Mouse (Mus musculus): ENCODE data around the gene Mcrip2. TPM values are rescaled to one million over a fixed set of nuclear protein-coding genes. Genes with fewer than 3 reads are reported as not detected.
A peak's percentile ranks its signal among the peaks of the same experiment; 100 is the strongest.

Mcrip2 gene
- polyA plus RNA-seq, 1 experiment from 2014 or later, result 17.3 TPM

DNA sequence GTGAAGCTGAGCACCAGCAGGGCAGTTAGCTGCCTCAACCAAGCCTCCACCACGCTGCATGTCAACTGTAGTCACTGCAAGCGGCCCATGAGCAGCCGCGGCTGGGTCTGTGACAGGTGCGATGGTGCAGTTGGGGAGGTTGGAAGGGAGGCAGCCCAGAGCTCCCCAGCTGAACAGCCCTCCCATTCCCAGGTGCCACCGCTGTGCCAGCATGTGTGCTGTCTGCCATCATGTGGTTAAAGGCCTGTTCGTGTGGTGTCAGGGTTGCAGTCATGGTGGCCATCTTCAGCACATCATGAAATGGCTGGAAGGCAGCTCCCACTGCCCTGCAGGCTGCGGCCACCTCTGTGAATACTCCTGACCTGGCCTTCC is 40.4 kb downstream of the Mcrip2 start:
- no peak for ATAC-seq
- Histone ChIP-seq H3K27ac (ENCODE audit: low read length) (peak overlapping the region; percentile 93), H3K27me3 (replicated peaks; ENCODE audit: control insufficient read depth, insufficient read depth, low read length) (no peaks in the 10 kb centered on the region), H3K36me3 (ENCODE audit: control insufficient read depth, insufficient read depth) (peaks cover 20% of the 10 kb centered on the region), H3K9me3 (ENCODE audit: control insufficient read depth, low read length) (no peaks in the 10 kb centered on the region), H3K9ac (replicated peaks; ENCODE audit: low read depth, low read length) (peak overlapping the region; percentile 80), H3K4me1 (replicated peaks; ENCODE audit: control insufficient read depth, insufficient read depth, low read length) (peaks cover 76% of the 10 kb centered on the region), H3K4me2 (ENCODE audit: low read length) (peak overlapping the region; percentile 93), H3K4me3 (replicated peaks; ENCODE audit: low read length) (peak overlapping the region; percentile 66)
- WGBS, result 85% methylated on average over 8 of the region's 8 CpGs

DNA sequence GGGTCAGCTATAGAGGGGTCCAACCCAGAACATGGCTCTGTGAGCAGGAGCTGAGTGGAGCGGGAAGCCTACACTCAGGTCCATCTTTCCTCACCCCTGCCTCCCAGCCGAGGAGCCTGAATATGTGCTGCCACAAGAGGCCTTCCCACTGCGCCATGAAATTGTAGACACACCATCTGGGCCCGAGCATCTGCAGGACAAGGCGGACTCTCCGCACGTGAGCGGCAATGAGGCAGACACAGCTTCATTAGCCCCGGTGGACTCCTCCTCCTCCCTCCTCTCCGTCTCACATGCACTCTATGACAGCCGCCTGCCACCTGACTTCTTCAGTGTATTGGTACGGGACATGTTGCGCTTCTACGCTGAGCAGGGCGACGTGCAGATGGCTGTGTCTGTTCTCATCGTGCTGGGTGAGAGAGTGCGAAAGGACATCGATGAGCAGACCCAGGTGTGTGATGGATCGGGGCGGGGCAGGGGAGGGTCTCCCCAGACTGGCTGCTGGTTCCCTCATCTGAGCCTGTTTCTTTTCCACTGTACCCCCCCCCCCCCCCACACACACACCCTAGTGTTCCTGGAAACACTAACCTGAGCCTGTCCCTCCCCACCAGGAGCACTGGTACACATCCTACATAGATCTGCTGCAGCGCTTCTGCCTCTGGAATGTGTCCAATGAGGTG is 40.9 kb downstream of the Mcrip2 start:
- Histone ChIP-seq H3K36me3 (ENCODE audit: control insufficient read depth, insufficient read depth) (peaks cover 20% of the 10 kb centered on the region), H3K27me3 (replicated peaks; ENCODE audit: control insufficient read depth, insufficient read depth, low read length) (no peaks in the 10 kb centered on the region), H3K4me1 (replicated peaks; ENCODE audit: control insufficient read depth, insufficient read depth, low read length) (peaks cover 76% of the 10 kb centered on the region), H3K4me3 (replicated peaks; ENCODE audit: low read length) (no peak overlapping the region), H3K9me3 (ENCODE audit: control insufficient read depth, low read length) (no peaks in the 10 kb centered on the region), H3K4me2 (ENCODE audit: low read length) (no peak overlapping the region), H3K27ac (ENCODE audit: low read length) (no peak overlapping the region), H3K9ac (replicated peaks; ENCODE audit: low read depth, low read length) (no peak overlapping the region)
- no peak for ATAC-seq
- WGBS, result 92% methylated on average over 22 of the region's 22 CpGs

DNA sequence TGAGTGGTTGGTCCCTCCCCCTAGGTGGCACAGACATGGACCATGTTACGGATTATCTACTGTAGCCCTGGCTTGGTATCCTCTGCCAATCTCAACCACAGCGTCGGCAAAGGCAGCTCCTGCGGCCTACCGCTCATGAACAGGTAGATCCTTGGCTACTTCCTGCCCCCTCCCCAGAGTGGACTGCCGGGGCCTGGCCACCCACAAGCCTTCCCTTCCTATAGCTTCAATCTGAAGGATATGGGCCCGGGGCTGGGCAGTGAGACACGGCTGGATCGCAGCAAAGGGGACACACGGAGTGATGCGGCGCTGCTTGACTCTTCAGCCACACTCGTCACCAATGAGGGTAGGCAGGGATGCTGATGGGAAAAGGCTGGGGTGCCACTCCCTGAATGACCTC is 41.6 kb downstream of the Mcrip2 start:
- Histone ChIP-seq H3K4me1 (replicated peaks; ENCODE audit: control insufficient read depth, insufficient read depth, low read length) (peaks cover 73% of the 10 kb centered on the region), H3K27ac (ENCODE audit: low read length) (no peak overlapping the region), H3K9me3 (ENCODE audit: control insufficient read depth, low read length) (no peaks in the 10 kb centered on the region), H3K27me3 (replicated peaks; ENCODE audit: control insufficient read depth, insufficient read depth, low read length) (no peaks in the 10 kb centered on the region), H3K4me2 (ENCODE audit: low read length) (no peak overlapping the region), H3K9ac (replicated peaks; ENCODE audit: low read depth, low read length) (no peak overlapping the region), H3K4me3 (replicated peaks; ENCODE audit: low read length) (no peak overlapping the region), H3K36me3 (ENCODE audit: control insufficient read depth, insufficient read depth) (peaks cover 20% of the 10 kb centered on the region)
- ATAC-seq, result no peak
- 93% methylated on average over 13 of the region's 13 CpGs for whole genome bisulfite sequencing

DNA sequence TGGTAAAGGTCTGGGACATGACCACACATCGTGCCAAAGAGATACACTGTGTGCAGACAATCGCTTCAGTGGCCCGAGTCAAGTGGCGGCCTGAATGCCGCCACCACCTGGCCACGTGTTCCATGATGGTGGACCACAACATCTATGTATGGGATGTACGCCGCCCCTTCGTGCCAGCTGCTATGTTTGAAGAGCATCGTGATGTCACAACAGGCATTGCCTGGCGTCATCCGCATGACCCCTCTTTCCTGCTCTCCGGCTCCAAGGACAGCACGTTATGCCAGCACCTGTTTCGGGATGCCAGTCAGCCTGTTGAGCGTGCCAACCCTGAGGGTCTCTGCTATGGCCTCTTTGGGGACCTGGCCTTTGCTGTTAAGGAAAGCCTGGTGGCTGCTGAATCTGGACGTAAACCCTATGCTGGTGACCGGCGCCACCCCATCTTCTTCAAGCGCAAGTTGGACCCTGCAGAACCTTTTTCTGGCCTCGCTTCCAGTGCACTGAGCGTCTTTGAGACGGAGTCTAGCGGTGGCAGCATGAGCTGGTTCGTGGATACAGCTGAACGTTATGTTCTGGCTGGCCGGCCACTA is 42.5 kb downstream of the Mcrip2 start:
- 93% methylated on average over 27 of the region's 27 CpGs for WGBS
- Histone ChIP-seq H3K4me1 (replicated peaks; ENCODE audit: control insufficient read depth, insufficient read depth, low read length) (peaks cover 64% of the 10 kb centered on the region), H3K4me2 (ENCODE audit: low read length) (no peak overlapping the region)

DNA sequence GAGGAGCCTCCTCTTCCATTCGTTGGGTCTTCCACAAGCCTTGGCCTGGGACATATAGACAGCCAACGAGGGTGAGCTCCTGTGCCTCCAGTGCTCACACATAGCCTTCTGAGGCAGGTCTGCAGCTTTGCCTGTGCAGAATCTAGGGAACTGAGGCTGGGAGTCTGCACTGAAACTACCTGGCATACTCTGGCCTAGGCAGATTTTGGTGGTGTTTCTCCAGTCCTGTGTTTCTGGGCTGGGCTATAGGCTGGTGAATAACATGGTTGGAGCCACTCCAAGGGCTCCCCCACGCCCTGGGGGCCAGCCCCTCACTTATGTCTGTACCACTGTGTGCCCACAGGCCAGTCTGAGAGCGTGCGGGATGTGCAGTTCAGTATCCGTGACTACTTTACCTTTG is 43.3 kb downstream of the Mcrip2 start:
- WGBS, result 92% methylated on average over 6 of the region's 6 CpGs
- Histone ChIP-seq H3K4me1 (replicated peaks; ENCODE audit: control insufficient read depth, insufficient read depth, low read length) (peaks cover 57% of the 10 kb centered on the region), H3K4me2 (ENCODE audit: low read length) (no peak overlapping the region), H3K4me3 (replicated peaks; ENCODE audit: low read length) (no peak overlapping the region), H3K9me3 (ENCODE audit: control insufficient read depth, low read length) (no peaks in the 10 kb centered on the region), H3K36me3 (ENCODE audit: control insufficient read depth, insufficient read depth) (peaks cover 10% of the 10 kb centered on the region; the same call in 1 of the 2 replicates), H3K9ac (replicated peaks; ENCODE audit: low read depth, low read length) (no peak overlapping the region), H3K27me3 (replicated peaks; ENCODE audit: control insufficient read depth, insufficient read depth, low read length) (0 out of 2 replicates have a peak, but pooled peaks cover 1% of the 10 kb centered on the region), H3K27ac (ENCODE audit: low read length) (no peak overlapping the region)
- no peak for ATAC-seq

More for the DNA sequence above, 42.5 kb downstream of the Mcrip2 start:
- Histone ChIP-seq H3K27me3 (replicated peaks; ENCODE audit: control insufficient read depth, insufficient read depth, low read length) (no peaks in the 10 kb centered on the region), H3K36me3 (ENCODE audit: control insufficient read depth, insufficient read depth) (peaks cover 16% of the 10 kb centered on the region), H3K27ac (ENCODE audit: low read length) (no peak overlapping the region), H3K9me3 (ENCODE audit: control insufficient read depth, low read length) (no peaks in the 10 kb centered on the region), H3K4me3 (replicated peaks; ENCODE audit: low read length) (no peak overlapping the region), H3K9ac (replicated peaks; ENCODE audit: low read depth, low read length) (no peak overlapping the region)
- no peak for ATAC-seq

DNA sequence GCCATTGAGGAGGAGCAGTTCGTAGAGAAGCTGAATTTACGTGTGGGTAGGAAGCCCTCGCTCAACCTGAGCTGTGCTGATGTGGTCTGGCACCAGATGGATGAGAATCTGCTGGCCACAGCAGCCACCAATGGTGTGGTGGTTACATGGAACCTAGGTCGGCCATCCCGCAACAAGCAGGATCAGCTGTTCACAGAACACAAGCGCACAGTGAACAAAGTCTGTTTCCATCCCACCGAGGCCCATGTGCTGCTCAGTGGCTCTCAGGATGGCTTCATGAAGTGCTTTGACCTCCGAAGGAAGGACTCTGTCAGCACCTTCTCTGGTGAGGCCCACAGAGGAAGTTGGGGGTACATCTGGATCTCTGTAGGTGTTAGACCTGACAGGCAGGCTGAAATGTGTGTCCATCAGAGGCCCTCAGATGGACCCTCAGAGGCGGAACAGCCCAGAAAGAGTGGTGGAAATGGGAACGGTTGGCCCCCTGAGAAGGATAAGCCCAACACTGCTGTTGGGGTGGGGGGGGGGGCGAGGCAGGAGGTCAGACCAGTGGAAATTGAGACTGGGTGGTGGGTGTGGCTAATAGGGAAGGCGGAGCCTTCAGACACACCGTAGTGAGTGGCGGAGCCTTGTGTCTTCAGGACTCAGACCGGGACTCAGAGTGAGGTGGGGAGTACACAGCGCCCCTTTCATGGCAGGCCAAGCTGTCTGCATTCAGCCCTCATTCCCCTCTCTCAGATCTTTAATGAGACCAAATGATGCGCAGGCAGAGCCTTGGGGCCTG is 44.0 kb downstream of the Mcrip2 start:
- peak overlapping the region; percentile 77; the same call in 1 of the 2 replicates for H3K9ac ChIP-seq (replicated peaks; ENCODE audit: low read depth, low read length)
- H3K9me3 ChIP-seq (ENCODE audit: control insufficient read depth, low read length), result no peaks in the 10 kb centered on the region
- ATAC-seq, result no peak
- peak overlapping the region; percentile 99 for H3K4me2 ChIP-seq (ENCODE audit: low read length)
- H3K4me3 ChIP-seq (replicated peaks; ENCODE audit: low read length), result peak overlapping the region; percentile 72
- H3K27me3 ChIP-seq (replicated peaks; ENCODE audit: control insufficient read depth, insufficient read depth, low read length), result peaks cover 7% of the 10 kb centered on the region; the same call in 1 of the 2 replicates
- peaks cover 12% of the 10 kb centered on the region; the same call in 1 of the 2 replicates for H3K36me3 ChIP-seq (ENCODE audit: control insufficient read depth, insufficient read depth)
- 83% methylated on average over 17 of the region's 17 CpGs for WGBS
- peaks cover 50% of the 10 kb centered on the region for H3K4me1 ChIP-seq (replicated peaks; ENCODE audit: control insufficient read depth, insufficient read depth, low read length)
- no peak overlapping the region for H3K27ac ChIP-seq (ENCODE audit: low read length)

DNA sequence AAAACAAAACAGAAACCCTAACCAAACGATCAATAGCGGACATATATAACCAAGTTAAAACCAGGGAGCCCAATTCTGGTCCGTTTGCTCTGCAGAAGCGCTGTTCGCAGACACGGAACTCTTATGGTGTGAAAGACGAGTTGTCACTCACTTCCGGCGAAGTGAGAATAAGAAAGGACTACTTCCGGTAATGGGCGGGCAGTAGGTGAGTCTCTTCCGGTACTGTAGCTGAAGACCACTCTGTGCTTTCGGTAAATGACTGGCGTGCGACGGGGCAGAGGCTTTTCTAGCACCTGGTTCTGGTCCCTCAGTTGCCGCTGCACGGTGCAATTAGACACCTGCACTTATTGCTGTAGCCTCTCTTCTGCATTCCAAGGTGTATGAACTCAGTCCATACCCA is 45.1 kb downstream of the Mcrip2 start, which contains the start of gene Wdr24:
Gene Wdr24 (plus strand): TSS at position 176 of the 400 bp plus-strand sequence.
- peak within 1 kb of the TSS; percentile 99 for H3K4me2 ChIP-seq (ENCODE audit: low read length)
- H3K4me1 ChIP-seq (replicated peaks; ENCODE audit: control insufficient read depth, insufficient read depth, low read length), result peaks cover 46% of the 10 kb centered on the region
- H3K36me3 ChIP-seq (ENCODE audit: control insufficient read depth, insufficient read depth), result peaks cover 13% of the 10 kb centered on the region; the same call in 1 of the 2 replicates
- ATAC-seq, result peak; percentile 87
- 0% methylated on average over 18 of the region's 18 CpGs for WGBS
- peak within 1 kb of the TSS; percentile 67 for H3K27ac ChIP-seq (ENCODE audit: low read length)
- no peaks in the 10 kb centered on the region for H3K9me3 ChIP-seq (ENCODE audit: control insufficient read depth, low read length)
- peak within 1 kb of the TSS; percentile 77 for H3K9ac ChIP-seq (replicated peaks; ENCODE audit: low read depth, low read length)
- H3K27me3 ChIP-seq (replicated peaks; ENCODE audit: control insufficient read depth, insufficient read depth, low read length), result peaks cover 13% of the 10 kb centered on the region; the same call in 1 of the 2 replicates
- peak within 1 kb of the TSS; percentile 72 for H3K4me3 ChIP-seq (replicated peaks; ENCODE audit: low read length)

DNA sequence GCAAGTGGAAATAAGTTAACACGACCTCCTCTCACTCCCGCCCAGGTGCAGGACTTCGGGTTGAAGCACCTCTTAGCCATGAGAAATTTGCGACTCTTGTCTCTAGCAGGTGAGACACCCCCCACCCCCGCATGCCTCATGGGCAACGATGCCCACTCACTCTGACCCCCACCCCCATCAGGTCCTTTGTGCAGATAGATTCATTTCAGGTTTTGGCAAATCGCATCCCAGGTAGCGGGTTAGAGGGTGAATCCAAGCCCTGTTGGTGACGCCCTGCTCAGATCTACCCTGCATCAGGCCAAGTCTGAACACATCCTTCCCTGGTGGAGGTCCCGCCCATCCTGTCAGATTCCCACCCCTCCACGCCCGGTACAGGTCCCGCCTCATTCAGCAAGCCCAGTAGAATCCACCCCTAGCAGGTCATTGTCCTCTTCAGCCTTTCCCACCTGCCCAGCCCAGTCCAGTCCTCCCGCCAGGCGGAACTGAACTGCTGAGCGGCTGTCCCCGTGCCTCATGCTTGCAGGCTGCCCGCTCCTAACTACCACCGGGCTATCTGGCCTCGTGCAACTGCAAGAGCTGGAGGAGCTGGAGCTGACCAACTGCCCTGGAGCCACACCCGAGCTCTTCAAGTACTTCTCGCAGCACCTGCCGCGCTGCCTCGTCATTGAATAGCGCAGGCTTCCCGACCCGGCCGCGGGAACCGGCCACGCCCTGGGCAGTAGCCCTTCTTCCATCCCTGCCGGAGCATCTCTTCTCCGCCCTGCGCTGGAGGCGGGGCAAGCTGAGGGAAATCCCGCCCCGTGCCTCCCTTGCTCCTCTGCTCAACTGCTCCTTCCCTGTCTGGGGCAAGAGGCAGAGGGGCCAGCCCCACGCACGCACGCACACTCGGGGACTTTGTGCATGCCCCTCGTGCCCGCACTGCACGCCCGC is 49.4 kb downstream of the Mcrip2 start:
- Histone ChIP-seq H3K4me1 (replicated peaks; ENCODE audit: control insufficient read depth, insufficient read depth, low read length) (peaks cover 5% of the 10 kb centered on the region), H3K36me3 (ENCODE audit: control insufficient read depth, insufficient read depth) (peaks cover 10% of the 10 kb centered on the region), H3K4me3 (replicated peaks; ENCODE audit: low read length) (no peak overlapping the region), H3K27ac (ENCODE audit: low read length) (no peak overlapping the region), H3K4me2 (ENCODE audit: low read length) (no peak overlapping the region), H3K9me3 (ENCODE audit: control insufficient read depth, low read length) (no peaks in the 10 kb centered on the region), H3K9ac (replicated peaks; ENCODE audit: low read depth, low read length) (no peak overlapping the region), H3K27me3 (replicated peaks; ENCODE audit: control insufficient read depth, insufficient read depth, low read length) (peaks cover 21% of the 10 kb centered on the region; the same call in 1 of the 2 replicates)
- 10% methylated on average over 46 of the region's 46 CpGs for WGBS
- ATAC-seq, result no peak

Data from forebrain, embryonic 16.5 days (tissue).